Mouse (Mus musculus): ENCODE measurements around the gene Krtap1-4. TPM values are rescaled to one million over a fixed set of nuclear protein-coding genes. Genes with fewer than 3 reads are reported as not detected.

The Krtap1-4 gene
- polyA plus RNA-seq, 1 experiment from 2014 or later = not detected

GRCm38 (mm10) chr11:99559366-99559765, 24.1 kb downstream of the Krtap1-4 start, which contains the start of gene Gm11939:
TSS of gene Gm11939 (minus strand) at chr11:99559466.
- no peaks in the 10 kb centered on the region for H3K36me3 ChIP-seq (ENCODE audit: control insufficient read depth, insufficient read depth, low read length)
- no peaks in the 10 kb centered on the region for H3K27me3 ChIP-seq (ENCODE audit: control insufficient read depth, insufficient read depth, low read depth, low read length)
- H3K4me3 ChIP-seq (ENCODE audit: low read depth, low read length) = no peak within 1 kb of the TSS
- no peak within 1 kb of the TSS for H3K9ac ChIP-seq (ENCODE audit: low read depth, low read length)
- 94% methylated on average over 9 of the region's 9 CpGs for WGBS
- H3K27ac ChIP-seq (ENCODE audit: low read length) = no peak within 1 kb of the TSS
- no peak within 1 kb of the TSS for H3K4me2 ChIP-seq (ENCODE audit: low read length)
- no peak for ATAC-seq
- no peaks in the 10 kb centered on the region for H3K4me1 ChIP-seq (ENCODE audit: control insufficient read depth, insufficient read depth, low read length)
- no peaks in the 10 kb centered on the region for H3K9me3 ChIP-seq (replicated peaks; ENCODE audit: control insufficient read depth, low read length, poor library complexity, severe bottlenecking)

GRCm38 (mm10) chr11:99557976-99558745, 25.3 kb downstream of the Krtap1-4 start:
- Histone ChIP-seq H3K27ac (ENCODE audit: low read length) (no peak overlapping the region), H3K9ac (ENCODE audit: low read depth, low read length) (no peak overlapping the region), H3K4me2 (ENCODE audit: low read length) (no peak overlapping the region), H3K27me3 (ENCODE audit: control insufficient read depth, insufficient read depth, low read depth, low read length) (no peaks in the 10 kb centered on the region), H3K4me3 (ENCODE audit: low read depth, low read length) (no peak overlapping the region), H3K4me1 (ENCODE audit: control insufficient read depth, insufficient read depth, low read length) (no peaks in the 10 kb centered on the region), H3K9me3 (replicated peaks; ENCODE audit: control insufficient read depth, low read length, poor library complexity, severe bottlenecking) (no peaks in the 10 kb centered on the region), H3K36me3 (ENCODE audit: control insufficient read depth, insufficient read depth, low read length) (no peaks in the 10 kb centered on the region)
- no peak for ATAC-seq
- WGBS = 92% methylated on average over 3 of the region's 3 CpGs

GRCm38 (mm10) chr11:99556753-99557152, 26.7 kb downstream of the Krtap1-4 start, which contains the start of gene Krtap3-2:
TSS of gene Krtap3-2 (minus strand) at chr11:99556853.
- no peak for ATAC-seq
- H3K27me3 ChIP-seq (ENCODE audit: control insufficient read depth, insufficient read depth, low read depth, low read length) = no peaks in the 10 kb centered on the region
- 92% methylated on average over 2 of the region's 2 CpGs for WGBS
- no peaks in the 10 kb centered on the region for H3K36me3 ChIP-seq (ENCODE audit: control insufficient read depth, insufficient read depth, low read length)
- H3K27ac ChIP-seq (ENCODE audit: low read length) = no peak within 1 kb of the TSS
- H3K9ac ChIP-seq (ENCODE audit: low read depth, low read length) = no peak within 1 kb of the TSS
- H3K9me3 ChIP-seq (replicated peaks; ENCODE audit: control insufficient read depth, low read length, poor library complexity, severe bottlenecking) = no peaks in the 10 kb centered on the region
- no peak within 1 kb of the TSS for H3K4me2 ChIP-seq (ENCODE audit: low read length)
- H3K4me1 ChIP-seq (ENCODE audit: control insufficient read depth, insufficient read depth, low read length) = no peaks in the 10 kb centered on the region
- H3K4me3 ChIP-seq (ENCODE audit: low read depth, low read length) = no peak within 1 kb of the TSS

- no peak for ATAC-seq
- 87% methylated on average over 2 of the region's 2 CpGs for WGBS
- no peak overlapping the region for H3K9ac ChIP-seq (ENCODE audit: low read depth, low read length)
- no peak overlapping the region for H3K4me3 ChIP-seq (ENCODE audit: low read depth, low read length)
- H3K9me3 ChIP-seq (replicated peaks; ENCODE audit: control insufficient read depth, low read length, poor library complexity, severe bottlenecking) = no peaks in the 10 kb centered on the region
- no peaks in the 10 kb centered on the region for H3K4me1 ChIP-seq (ENCODE audit: control insufficient read depth, insufficient read depth, low read length)
- H3K27me3 ChIP-seq (ENCODE audit: control insufficient read depth, insufficient read depth, low read depth, low read length) = no peaks in the 10 kb centered on the region
- H3K36me3 ChIP-seq (ENCODE audit: control insufficient read depth, insufficient read depth, low read length) = no peaks in the 10 kb centered on the region
- H3K27ac ChIP-seq (ENCODE audit: low read length) = no peak overlapping the region
- H3K4me2 ChIP-seq (ENCODE audit: low read length) = no peak overlapping the region
These were observed 27.3 kb downstream of the Krtap1-4 start for GRCm38 (mm10) chr11:99556195-99556594.

GRCm38 (mm10) chr11:99550765-99551164, 32.7 kb downstream of the Krtap1-4 start, which contains the start of gene Krtap3-3:
TSS of gene Krtap3-3 (minus strand) at chr11:99550865.
- Histone ChIP-seq H3K36me3 (ENCODE audit: control insufficient read depth, insufficient read depth, low read length) (no peaks in the 10 kb centered on the region), H3K4me2 (ENCODE audit: low read length) (no peak within 1 kb of the TSS), H3K9me3 (replicated peaks; ENCODE audit: control insufficient read depth, low read length, poor library complexity, severe bottlenecking) (no peaks in the 10 kb centered on the region), H3K4me3 (ENCODE audit: low read depth, low read length) (no peak within 1 kb of the TSS), H3K27ac (ENCODE audit: low read length) (no peak within 1 kb of the TSS), H3K27me3 (ENCODE audit: control insufficient read depth, insufficient read depth, low read depth, low read length) (no peaks in the 10 kb centered on the region), H3K9ac (ENCODE audit: low read depth, low read length) (no peak within 1 kb of the TSS), H3K4me1 (ENCODE audit: control insufficient read depth, insufficient read depth, low read length) (no peaks in the 10 kb centered on the region)
- 69% methylated on average over 3 of the region's 4 CpGs for WGBS
- ATAC-seq = no peak

- H3K27me3 ChIP-seq (ENCODE audit: control insufficient read depth, insufficient read depth, low read depth, low read length) = no peaks in the 10 kb centered on the region
- no peak overlapping the region for H3K4me2 ChIP-seq (ENCODE audit: low read length)
- no peak overlapping the region for H3K4me3 ChIP-seq (ENCODE audit: low read depth, low read length)
- no peak overlapping the region for H3K27ac ChIP-seq (ENCODE audit: low read length)
- H3K9me3 ChIP-seq (replicated peaks; ENCODE audit: control insufficient read depth, low read length, poor library complexity, severe bottlenecking) = no peaks in the 10 kb centered on the region
- H3K9ac ChIP-seq (ENCODE audit: low read depth, low read length) = no peak overlapping the region
- H3K36me3 ChIP-seq (ENCODE audit: control insufficient read depth, insufficient read depth, low read length) = no peaks in the 10 kb centered on the region
- H3K4me1 ChIP-seq (ENCODE audit: control insufficient read depth, insufficient read depth, low read length) = no peaks in the 10 kb centered on the region
- ATAC-seq = no peak
These were observed 35.6 kb downstream of the Krtap1-4 start for GRCm38 (mm10) chr11:99547892-99548291.

- no peak overlapping the region for H3K9ac ChIP-seq (ENCODE audit: low read depth, low read length)
- no peak overlapping the region for H3K27ac ChIP-seq (ENCODE audit: low read length)
- no peaks in the 10 kb centered on the region for H3K9me3 ChIP-seq (replicated peaks; ENCODE audit: control insufficient read depth, low read length, poor library complexity, severe bottlenecking)
- no peaks in the 10 kb centered on the region for H3K36me3 ChIP-seq (ENCODE audit: control insufficient read depth, insufficient read depth, low read length)
- H3K4me2 ChIP-seq (ENCODE audit: low read length) = no peak overlapping the region
- H3K4me3 ChIP-seq (ENCODE audit: low read depth, low read length) = no peak overlapping the region
- no peak for ATAC-seq
- H3K4me1 ChIP-seq (ENCODE audit: control insufficient read depth, insufficient read depth, low read length) = no peaks in the 10 kb centered on the region
- WGBS = 49% methylated on average over 9 of the region's 9 CpGs
- no peaks in the 10 kb centered on the region for H3K27me3 ChIP-seq (ENCODE audit: control insufficient read depth, insufficient read depth, low read depth, low read length)
These were observed 43.7 kb downstream of the Krtap1-4 start for GRCm38 (mm10) chr11:99539721-99540120.

Other genes starting within 250 kb of the Krtap1-4 start
- gene Krt26, start 245.7 kb downstream of the Krtap1-4 start, polyA plus RNA-seq (2015; fragmentation: Nextera tagmentation; extraction: Ambion mirVana) = 0.19 TPM in 2 replicates
- gene Krt27, start 232.6 kb downstream of the Krtap1-4 start, polyA plus RNA-seq (2015; fragmentation: Nextera tagmentation; extraction: Ambion mirVana) = not detected in 2 replicates
- gene Krt28, start 208.8 kb downstream of the Krtap1-4 start, polyA plus RNA-seq (2015; fragmentation: Nextera tagmentation; extraction: Ambion mirVana) = 0.29 and 0.46 TPM in 2 replicates
- gene Krt10, start 194.3 kb downstream of the Krtap1-4 start, polyA plus RNA-seq (2015; fragmentation: Nextera tagmentation; extraction: Ambion mirVana) = 28.9 and 29.8 TPM in 2 replicates
- gene Krt12, start 161.4 kb downstream of the Krtap1-4 start, polyA plus RNA-seq (2015; fragmentation: Nextera tagmentation; extraction: Ambion mirVana) = 0.14 TPM in 1 of 2 replicates, not detected in the other
- gene Krt20, start 145.5 kb downstream of the Krtap1-4 start, polyA plus RNA-seq (2015; fragmentation: Nextera tagmentation; extraction: Ambion mirVana) = 0.21 and 0.34 TPM in 2 replicates
- 0.11 TPM in 1 of 2 replicates, not detected in the other for gene Krt23, start 90.5 kb downstream of the Krtap1-4 start, polyA plus RNA-seq (2015; fragmentation: Nextera tagmentation; extraction: Ambion mirVana)
- not detected in 2 replicates for gene Krt39, start 62.3 kb downstream of the Krtap1-4 start, polyA plus RNA-seq (2015; fragmentation: Nextera tagmentation; extraction: Ambion mirVana)
- gene Krt40, start 40.5 kb downstream of the Krtap1-4 start, polyA plus RNA-seq (2015; fragmentation: Nextera tagmentation; extraction: Ambion mirVana) = not detected in 2 replicates
- gene Krtap3-3, start 32.8 kb downstream of the Krtap1-4 start, polyA plus RNA-seq (2015; fragmentation: Nextera tagmentation; extraction: Ambion mirVana) = not detected in 2 replicates
- not detected in 2 replicates for gene Krtap3-2, start 26.8 kb downstream of the Krtap1-4 start, polyA plus RNA-seq (2015; fragmentation: Nextera tagmentation; extraction: Ambion mirVana)
- gene Gm11939, start 24.2 kb downstream of the Krtap1-4 start, polyA plus RNA-seq (2015; fragmentation: Nextera tagmentation; extraction: Ambion mirVana) = not detected in 2 replicates
- not detected in 2 replicates for gene Krtap3-1, start 17.0 kb downstream of the Krtap1-4 start, polyA plus RNA-seq (2015; fragmentation: Nextera tagmentation; extraction: Ambion mirVana)
- gene Krtap1-5, start 2.6 kb downstream of the Krtap1-4 start, polyA plus RNA-seq (2015; fragmentation: Nextera tagmentation; extraction: Ambion mirVana) = not detected in 2 replicates
- not detected in 2 replicates for gene Krtap1-3, start 7.7 kb upstream of the Krtap1-4 start, polyA plus RNA-seq (2015; fragmentation: Nextera tagmentation; extraction: Ambion mirVana)
- gene Krtap9-3, start 14.5 kb upstream of the Krtap1-4 start, polyA plus RNA-seq (2015; fragmentation: Nextera tagmentation; extraction: Ambion mirVana) = not detected in 2 replicates
- gene Gm11938, start 19.7 kb upstream of the Krtap1-4 start, polyA plus RNA-seq (2015; fragmentation: Nextera tagmentation; extraction: Ambion mirVana) = not detected in 2 replicates
- gene Gm11937, start 26.5 kb upstream of the Krtap1-4 start, polyA plus RNA-seq (2015; fragmentation: Nextera tagmentation; extraction: Ambion mirVana) = not detected in 2 replicates
- not detected in 2 replicates for gene Krtap2-4, start 31.2 kb upstream of the Krtap1-4 start, polyA plus RNA-seq (2015; fragmentation: Nextera tagmentation; extraction: Ambion mirVana)
- gene Gm11562, start 36.8 kb upstream of the Krtap1-4 start, polyA plus RNA-seq (2015; fragmentation: Nextera tagmentation; extraction: Ambion mirVana) = not detected in 2 replicates
- not detected in 2 replicates for gene Krtap4-1, start 44.6 kb upstream of the Krtap1-4 start, polyA plus RNA-seq (2015; fragmentation: Nextera tagmentation; extraction: Ambion mirVana)
- 0.25 TPM in 1 of 2 replicates, not detected in the other for gene Krtap4-2, start 51.4 kb upstream of the Krtap1-4 start, polyA plus RNA-seq (2015; fragmentation: Nextera tagmentation; extraction: Ambion mirVana)
- gene Krtap4-7, start 60.4 kb upstream of the Krtap1-4 start, polyA plus RNA-seq (2015; fragmentation: Nextera tagmentation; extraction: Ambion mirVana) = not detected in 2 replicates
- gene Gm11555, start 66.6 kb upstream of the Krtap1-4 start, polyA plus RNA-seq (2015; fragmentation: Nextera tagmentation; extraction: Ambion mirVana) = not detected in 2 replicates
- not detected in 2 replicates for gene Gm11563, start 75.3 kb upstream of the Krtap1-4 start, polyA plus RNA-seq (2015; fragmentation: Nextera tagmentation; extraction: Ambion mirVana)
- gene Krtap4-6, start 82.3 kb upstream of the Krtap1-4 start, polyA plus RNA-seq (2015; fragmentation: Nextera tagmentation; extraction: Ambion mirVana) = not detected in 2 replicates
- not detected in 2 replicates for gene Gm14190, start 107.1 kb upstream of the Krtap1-4 start, polyA plus RNA-seq (2015; fragmentation: Nextera tagmentation; extraction: Ambion mirVana)
- not detected in 2 replicates for gene Gm14180, start 150.6 kb upstream of the Krtap1-4 start, polyA plus RNA-seq (2015; fragmentation: Nextera tagmentation; extraction: Ambion mirVana)
- gene Gm11595, start 189.3 kb upstream of the Krtap1-4 start, polyA plus RNA-seq (2015; fragmentation: Nextera tagmentation; extraction: Ambion mirVana) = not detected in 2 replicates
- gene Krtap4-8, start 197.1 kb upstream of the Krtap1-4 start, polyA plus RNA-seq (2015; fragmentation: Nextera tagmentation; extraction: Ambion mirVana) = not detected in 2 replicates
- not detected in 2 replicates for gene Krtap4-9, start 201.5 kb upstream of the Krtap1-4 start, polyA plus RNA-seq (2015; fragmentation: Nextera tagmentation; extraction: Ambion mirVana)
- not detected in 2 replicates for gene Gm11596, start 209.8 kb upstream of the Krtap1-4 start, polyA plus RNA-seq (2015; fragmentation: Nextera tagmentation; extraction: Ambion mirVana)
- gene Gm11569, start 215.3 kb upstream of the Krtap1-4 start, polyA plus RNA-seq (2015; fragmentation: Nextera tagmentation; extraction: Ambion mirVana) = not detected in 2 replicates
- gene Gm11554, start 220.8 kb upstream of the Krtap1-4 start, polyA plus RNA-seq (2015; fragmentation: Nextera tagmentation; extraction: Ambion mirVana) = not detected in 2 replicates
- not detected in 2 replicates for gene Krtap4-13, start 226.2 kb upstream of the Krtap1-4 start, polyA plus RNA-seq (2015; fragmentation: Nextera tagmentation; extraction: Ambion mirVana)
- not detected in 2 replicates for gene Gm11564, start 232.0 kb upstream of the Krtap1-4 start, polyA plus RNA-seq (2015; fragmentation: Nextera tagmentation; extraction: Ambion mirVana)